Mouse (Mus musculus): ENCODE measurements around the gene Pirt. TPM values are rescaled to one million over a fixed set of nuclear protein-coding genes. Genes with fewer than 3 reads are reported as not detected.

Gene Pirt
- polyA plus RNA-seq, 1 experiment: 0.07 TPM

DNA sequence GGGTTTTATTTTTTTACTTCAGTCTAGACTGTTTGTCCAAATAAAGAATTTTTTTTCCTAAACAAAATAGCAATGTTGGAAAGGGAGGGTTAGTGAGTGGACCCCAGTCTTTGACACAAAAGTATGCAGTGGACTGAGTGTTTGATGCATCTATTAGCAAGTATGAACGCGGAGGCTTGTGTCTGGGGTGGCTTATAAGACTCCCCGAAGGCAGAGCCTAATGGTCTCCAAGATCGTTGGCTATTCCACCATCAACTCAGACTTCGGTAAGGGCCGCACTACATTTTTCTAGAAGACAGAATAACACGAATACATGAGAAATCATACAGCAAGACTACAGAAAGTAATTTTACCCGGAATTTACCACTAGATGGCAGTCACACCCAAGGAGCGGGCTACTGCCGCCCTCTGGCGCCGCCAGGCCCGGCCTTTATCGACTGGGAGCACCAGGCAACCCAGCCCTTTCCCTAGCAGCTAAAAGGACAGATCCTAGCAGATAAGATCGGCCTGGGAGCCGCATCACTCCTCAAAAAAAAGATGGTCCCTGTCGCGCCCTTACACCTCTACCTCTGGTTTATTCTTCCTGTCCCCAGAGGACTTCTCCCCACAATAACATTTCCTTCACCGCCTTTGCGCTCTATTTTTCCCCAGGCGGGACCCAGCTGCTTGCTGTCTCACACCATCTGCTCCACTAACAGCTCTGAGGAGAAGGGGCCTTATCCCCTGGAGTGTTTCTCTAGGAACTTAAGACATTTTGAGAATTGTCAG, 6.0 kb upstream of the Pirt start:
- no peak overlapping the region for H3K4me3 ChIP-seq (replicated peaks; ENCODE audit: extremely low read depth, low read depth, low read length)
- TF ChIP-seq CTCF (IDR thresholded peaks at IDR 0.05; ENCODE audit: insufficient read depth, low read length): peak; percentile 65
- TF ChIP-seq POLR2A (IDR thresholded peaks at IDR 0.05; ENCODE audit: borderline replicate concordance, extremely low read depth, low read depth, low read length): no peak
- DNase-seq: peak; percentile 51
- no peaks in the 10 kb centered on the region for H3K4me1 ChIP-seq (ENCODE audit: control insufficient read depth, insufficient read depth, low read length)
- 17% methylated on average over 21 of the region's 21 CpGs for whole genome bisulfite sequencing

DNA sequence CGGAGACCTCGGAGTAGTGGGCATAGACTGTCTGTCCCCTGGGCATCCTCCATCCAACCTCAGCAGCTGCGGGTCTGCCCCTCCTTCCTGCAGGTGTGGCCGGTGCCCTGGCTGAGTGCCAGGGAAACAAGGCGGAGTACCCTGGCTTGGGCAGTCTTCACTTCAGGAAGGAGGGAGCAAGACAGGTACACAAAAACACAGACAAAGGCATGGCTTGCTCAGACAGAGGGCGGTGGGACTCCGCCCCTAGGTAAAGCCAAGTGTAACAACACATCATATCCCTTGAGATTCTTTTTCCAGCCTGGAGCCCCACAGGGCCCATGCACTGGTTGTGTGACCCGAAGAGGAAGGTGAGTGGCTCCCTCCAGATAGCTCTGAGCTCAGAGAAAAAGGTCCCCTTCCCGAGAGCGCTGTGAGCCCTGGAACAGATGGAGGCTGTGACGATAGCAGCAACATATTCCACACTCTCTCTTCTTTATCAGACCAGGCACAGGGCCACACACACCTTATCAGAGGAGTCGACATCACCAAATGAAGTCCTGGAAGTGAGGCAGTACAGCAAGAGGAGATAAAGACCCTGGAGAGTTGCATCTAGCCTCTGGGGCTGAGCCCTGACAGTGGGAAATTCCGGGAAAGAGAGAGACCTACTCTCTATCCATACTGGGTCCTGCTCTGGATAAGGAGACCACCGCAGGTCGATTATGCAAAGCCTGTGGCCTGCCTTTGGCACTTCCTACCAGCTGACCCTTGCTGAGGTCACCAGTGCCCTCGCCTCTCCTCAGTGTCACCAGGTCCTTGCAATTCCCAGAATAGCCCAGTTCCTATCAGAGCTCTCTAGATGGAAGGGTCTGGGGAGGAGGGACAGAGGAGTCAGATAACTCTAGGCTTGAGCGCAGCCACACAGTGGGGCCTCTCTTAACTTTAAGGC, 1.0 kb downstream of the Pirt start:
- Histone ChIP-seq H3K4me1 (ENCODE audit: control insufficient read depth, insufficient read depth, low read length) (no peaks in the 10 kb centered on the region), H3K4me3 (replicated peaks; ENCODE audit: extremely low read depth, low read depth, low read length) (no peak overlapping the region)
- no peak for DNase-seq
- WGBS: 40% methylated on average over 17 of the region's 17 CpGs
- no peak for TF ChIP-seq POLR2A (IDR thresholded peaks at IDR 0.05; ENCODE audit: borderline replicate concordance, extremely low read depth, low read depth, low read length)
- no peak for TF ChIP-seq CTCF (IDR thresholded peaks at IDR 0.05; ENCODE audit: insufficient read depth, low read length)

DNA sequence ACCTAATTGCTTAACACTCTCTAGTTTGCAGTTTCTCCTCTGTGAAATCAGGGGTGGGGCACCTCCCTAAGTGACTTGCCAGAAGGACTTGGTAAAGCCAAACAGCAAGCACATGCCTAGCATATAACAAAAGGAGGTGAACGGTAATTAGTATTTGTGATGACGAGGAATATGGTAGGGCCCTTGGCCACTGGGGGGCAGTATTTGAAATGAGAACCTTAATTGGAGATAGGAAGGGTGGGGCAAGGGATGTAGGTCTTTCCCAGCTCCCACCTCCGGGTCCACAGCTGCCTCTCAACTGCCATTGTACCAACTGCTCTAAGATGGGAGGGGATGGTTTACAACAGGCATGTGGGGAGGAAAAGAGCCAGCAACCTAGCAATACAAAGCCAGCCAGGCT, 2.5 kb downstream of the Pirt start:
- Histone ChIP-seq H3K4me3 (replicated peaks; ENCODE audit: extremely low read depth, low read depth, low read length) (no peak overlapping the region), H3K4me1 (ENCODE audit: control insufficient read depth, insufficient read depth, low read length) (no peaks in the 10 kb centered on the region)
- peak; percentile 40 for DNase-seq
- peak; percentile 26; the same call in 1 of the 2 replicates for TF ChIP-seq CTCF (IDR thresholded peaks at IDR 0.05; ENCODE audit: insufficient read depth, low read length)
- TF ChIP-seq POLR2A (IDR thresholded peaks at IDR 0.05; ENCODE audit: borderline replicate concordance, extremely low read depth, low read depth, low read length): no peak
- WGBS: 13% methylated on average over 3 of the region's 3 CpGs

DNA sequence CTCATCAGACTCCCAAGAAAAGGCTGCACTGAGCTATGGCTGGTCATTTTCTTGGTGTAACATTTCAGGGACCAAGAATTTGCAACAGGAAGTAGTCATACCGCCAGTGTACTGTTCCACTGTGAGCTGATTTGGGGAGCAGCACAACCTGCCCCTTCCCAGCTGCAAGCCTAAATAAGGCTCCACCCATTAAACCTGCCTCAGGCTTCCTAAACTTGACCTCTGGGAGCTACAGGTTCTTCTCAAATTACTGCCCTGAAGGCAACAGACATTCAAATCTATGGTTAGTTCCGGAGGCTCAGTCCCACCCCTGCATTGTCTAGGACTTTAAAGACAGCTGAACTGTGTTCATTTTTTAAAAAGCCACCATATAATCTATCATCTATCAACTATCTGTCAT, 8.2 kb downstream of the Pirt start:
- no peak overlapping the region for H3K4me3 ChIP-seq (replicated peaks; ENCODE audit: extremely low read depth, low read depth, low read length)
- 54% methylated on average over 2 of the region's 2 CpGs for WGBS
- no peak for DNase-seq
- no peak for TF ChIP-seq POLR2A (IDR thresholded peaks at IDR 0.05; ENCODE audit: borderline replicate concordance, extremely low read depth, low read depth, low read length)
- no peak for TF ChIP-seq CTCF (IDR thresholded peaks at IDR 0.05; ENCODE audit: insufficient read depth, low read length)
- H3K4me1 ChIP-seq (ENCODE audit: control insufficient read depth, insufficient read depth, low read length): no peaks in the 10 kb centered on the region

DNA sequence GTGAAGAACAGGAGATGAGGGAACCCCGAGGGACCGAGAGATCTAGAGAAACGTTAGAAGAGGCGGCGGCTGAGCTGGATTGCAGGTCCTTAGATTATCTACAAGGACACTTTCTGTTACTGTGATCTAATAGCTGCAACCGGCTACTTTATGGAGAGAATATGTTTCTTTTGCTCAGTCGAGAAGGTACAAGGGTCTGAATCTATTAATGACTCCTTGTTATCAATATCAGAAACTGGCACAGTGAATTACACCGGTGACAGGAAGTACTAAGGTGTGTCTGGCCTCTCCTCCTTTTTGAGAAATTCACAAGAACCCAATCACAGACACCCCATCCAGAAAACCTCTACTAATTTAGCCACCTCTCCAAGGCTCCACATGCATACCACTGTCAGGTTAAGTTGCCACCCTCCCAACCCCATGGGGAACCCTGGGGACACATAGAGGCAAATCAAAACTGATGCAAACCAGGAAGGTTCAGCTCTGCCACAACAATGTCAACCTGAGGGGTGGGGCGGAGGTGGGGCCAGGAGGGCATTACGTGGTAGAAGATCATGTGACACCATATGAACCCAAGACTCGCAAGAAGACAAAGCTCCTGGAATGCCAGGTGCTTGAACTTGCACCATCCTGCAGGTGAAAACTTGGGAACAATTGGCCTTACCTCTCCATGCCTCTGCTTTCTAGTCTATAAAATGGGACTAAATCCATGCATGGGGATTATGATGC, 12.5 kb downstream of the Pirt start:
- H3K4me3 ChIP-seq (replicated peaks; ENCODE audit: extremely low read depth, low read depth, low read length): no peak overlapping the region
- WGBS: 78% methylated on average over 11 of the region's 11 CpGs
- TF ChIP-seq POLR2A (IDR thresholded peaks at IDR 0.05; ENCODE audit: borderline replicate concordance, extremely low read depth, low read depth, low read length) (no peak), CTCF (IDR thresholded peaks at IDR 0.05; ENCODE audit: insufficient read depth, low read length) (no peak)

DNA sequence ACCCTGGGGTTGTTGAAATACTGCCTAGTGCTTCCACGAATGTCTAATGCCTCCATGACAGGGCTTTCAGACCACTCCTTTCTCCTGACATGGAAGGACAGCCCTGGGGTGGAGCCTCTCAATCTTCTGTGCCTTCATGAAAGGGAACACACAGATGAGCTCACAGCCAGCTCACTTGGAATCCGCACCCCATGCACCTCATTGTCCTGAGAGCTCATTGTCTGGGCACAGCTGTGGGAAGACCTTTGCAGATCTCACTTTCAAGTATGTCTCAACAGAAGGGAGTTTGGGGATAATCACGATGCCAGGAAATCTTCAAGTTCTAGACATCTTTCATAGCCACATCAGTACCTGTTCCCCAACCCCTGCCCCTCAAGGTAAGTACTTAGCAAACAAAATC, 16.5 kb downstream of the Pirt start:
- Histone ChIP-seq H3K4me1 (ENCODE audit: control insufficient read depth, insufficient read depth, low read length) (no peaks in the 10 kb centered on the region), H3K4me3 (replicated peaks; ENCODE audit: extremely low read depth, low read depth, low read length) (no peak overlapping the region)
- WGBS: 62% methylated on average over 3 of the region's 3 CpGs
- TF ChIP-seq CTCF (IDR thresholded peaks at IDR 0.05; ENCODE audit: insufficient read depth, low read length) (no peak), POLR2A (IDR thresholded peaks at IDR 0.05; ENCODE audit: borderline replicate concordance, extremely low read depth, low read depth, low read length) (no peak)
- DNase-seq: no peak

More for the DNA sequence above, 12.5 kb downstream of the Pirt start:
- no peak for DNase-seq
- H3K4me1 ChIP-seq (ENCODE audit: control insufficient read depth, insufficient read depth, low read length): no peaks in the 10 kb centered on the region

DNA sequence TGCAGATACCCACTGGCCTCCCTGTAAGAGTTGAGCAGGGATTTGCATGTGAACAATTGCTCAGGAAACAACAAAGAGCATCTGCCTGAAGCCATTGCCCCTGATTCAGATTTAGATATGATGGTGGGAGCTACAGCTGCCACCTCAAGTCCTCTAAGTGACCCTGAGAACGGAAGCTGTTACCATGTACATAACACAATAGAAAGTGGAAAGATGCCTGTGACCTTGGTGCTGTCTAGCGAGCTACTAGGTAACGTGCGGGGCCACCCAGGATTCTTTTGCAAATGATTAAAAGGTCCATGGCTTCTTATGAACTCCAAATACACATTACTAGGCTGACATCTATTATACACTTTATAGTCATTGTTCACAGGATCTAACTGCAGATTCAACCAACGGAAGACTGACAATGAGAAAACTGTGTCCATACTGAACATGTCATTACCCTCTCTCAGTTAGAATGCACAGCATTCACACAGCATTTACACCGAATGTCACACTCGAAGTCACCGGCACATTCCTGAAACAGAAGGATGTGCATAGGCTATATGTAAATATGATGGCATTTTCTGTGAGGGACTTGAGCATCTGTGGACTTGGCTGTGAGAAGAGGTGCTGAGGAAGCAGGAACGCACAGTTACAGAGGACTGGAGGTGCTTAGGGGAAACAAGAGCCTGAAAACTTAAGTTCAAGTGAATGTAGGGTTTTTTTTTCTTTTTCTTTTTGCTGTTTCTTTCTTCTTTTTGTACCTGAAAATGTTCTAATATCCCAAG, 21.2 kb downstream of the Pirt start:
- no peak for DNase-seq
- WGBS: 70% methylated on average over 9 of the region's 9 CpGs
- Histone ChIP-seq H3K4me1 (ENCODE audit: control insufficient read depth, insufficient read depth, low read length) (no peaks in the 10 kb centered on the region), H3K4me3 (replicated peaks; ENCODE audit: extremely low read depth, low read depth, low read length) (no peak overlapping the region)
- TF ChIP-seq POLR2A (IDR thresholded peaks at IDR 0.05; ENCODE audit: borderline replicate concordance, extremely low read depth, low read depth, low read length): no peak
- TF ChIP-seq CTCF (IDR thresholded peaks at IDR 0.05; ENCODE audit: insufficient read depth, low read length): no peak

DNA sequence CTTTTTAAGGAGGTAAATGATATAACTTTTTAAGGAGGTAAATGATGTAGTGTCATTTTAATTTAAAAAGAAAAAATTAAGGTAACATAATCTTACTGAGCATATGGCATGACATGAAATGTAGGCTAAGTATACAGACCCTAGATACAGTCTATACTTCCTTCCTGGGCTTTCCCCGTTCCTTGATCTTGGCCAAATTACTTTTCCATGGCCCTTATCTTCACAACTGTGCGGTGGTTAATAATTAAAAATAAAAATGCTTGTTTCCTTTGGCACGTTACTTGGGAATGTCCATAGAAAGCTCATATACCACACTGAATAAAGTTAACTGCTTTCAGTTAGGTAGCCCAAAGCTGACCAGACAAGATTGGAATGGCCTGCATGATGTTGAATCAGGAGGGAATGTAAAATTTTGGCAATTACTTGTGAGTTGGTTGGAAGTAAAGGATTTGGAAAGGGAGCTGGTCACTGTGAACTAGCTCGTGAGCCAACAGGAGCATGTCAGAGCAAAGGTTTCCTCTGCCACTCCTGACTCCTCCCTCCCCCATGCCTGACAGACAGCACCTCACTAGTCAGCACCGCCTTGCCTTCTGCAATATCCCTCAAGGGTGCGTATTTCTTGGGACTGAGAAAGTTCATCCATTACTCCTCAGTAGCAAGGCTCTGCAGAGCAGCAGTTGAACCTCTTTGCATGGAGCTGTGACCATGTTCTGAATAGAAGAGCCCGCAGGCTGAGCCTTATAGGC, 22.8 kb downstream of the Pirt start:
- DNase-seq: no peak
- no peaks in the 10 kb centered on the region for H3K4me1 ChIP-seq (ENCODE audit: control insufficient read depth, insufficient read depth, low read length)
- H3K4me3 ChIP-seq (replicated peaks; ENCODE audit: extremely low read depth, low read depth, low read length): no peak overlapping the region
- 56% methylated on average over 7 of the region's 7 CpGs for WGBS
- TF ChIP-seq POLR2A (IDR thresholded peaks at IDR 0.05; ENCODE audit: borderline replicate concordance, extremely low read depth, low read depth, low read length) (no peak), CTCF (IDR thresholded peaks at IDR 0.05; ENCODE audit: insufficient read depth, low read length) (no peak)
